Mouse (Mus musculus) hindbrain, postnatal 0 days (tissue): ENCODE measurements around the gene Il10rb. TPM values are rescaled to one million over a fixed set of nuclear protein-coding genes. Genes with fewer than 3 reads are reported as not detected.

Source experiments
- ATAC-seq: fragments of 200-750 bp; cut with Nextera tagmentation; 2 replicates; pipeline ENCODE4 v1.8.0; 2017; ENCODE audit warnings: mild to moderate bottlenecking, moderate TSS enrichment, moderate library complexity
- DNase-seq: peaks from one replicate; pipeline ENCODE4 v3.0.0-alpha.2; 2015; ENCODE audit warnings: low spot score
- H3K27ac ChIP-seq: fragments of 300-500 bp; sonication (generic); 2 replicates; pipeline ENCODE4 v1.5.1; 2014; ENCODE audit warnings: mild to moderate bottlenecking
- H3K27me3 ChIP-seq: fragments of 300-500 bp; sonication (generic); 2 replicates; pipeline ENCODE4 v1.6.1; 2014; ENCODE audit warnings: low read length, mixed read lengths; ENCODE audit not compliant: insufficient read depth
- H3K36me3 ChIP-seq: fragments of 300-500 bp; sonication (generic); 2 replicates; pipeline ENCODE4 v1.6.1; 2014; ENCODE audit warnings: low read length, mixed read lengths; ENCODE audit not compliant: insufficient read depth
- H3K4me1 ChIP-seq: fragments of 300-500 bp; sonication (generic); 2 replicates; pipeline ENCODE4 v1.6.1; 2014; ENCODE audit warnings: antibody characterized with exemption, low read length, mixed read lengths; ENCODE audit not compliant: insufficient read depth
- H3K4me2 ChIP-seq: fragments of 300-500 bp; sonication (generic); 2 replicates; pipeline ENCODE4 v1.6.1; 2014; ENCODE audit warnings: low read depth, mild to moderate bottlenecking, low read length, moderate library complexity, mixed read lengths
- H3K4me3 ChIP-seq: fragments of 300-500 bp; sonication (generic); 2 replicates; pipeline ENCODE4 v1.5.1; 2014; ENCODE audit warnings: low read length
- H3K9ac ChIP-seq: fragments of 300-500 bp; sonication (generic); replicated peaks from 2 replicates; pipeline ENCODE4 v1.6.1; 2014; ENCODE audit warnings: mild to moderate bottlenecking, low read length, moderate library complexity, mixed read lengths
- H3K9me3 ChIP-seq: fragments of 300-500 bp; sonication (generic); 2 replicates; pipeline ENCODE4 v1.6.1; 2016; ENCODE audit warnings: low read length, mixed read lengths
- CTCF ChIP-seq: IDR thresholded peaks from 2 replicates; pipeline ENCODE4 v1.5.1; 2016; ENCODE audit warnings: antibody characterized with exemption, control low read depth, low read depth
- WGBS: fragments of 180-500 bp; shearing (Covaris S2); extraction: QIAGEN DNeasy Blood & Tissue Kit; methylation state at CpG from one replicate; pipeline ENCODE4 v1.1.7; 2014; 5-methylcytosine and 5-hydroxymethylcytosine counted together
- polyA plus RNA-seq: library from polyadenylated mRNA; unstranded; fragments of >200 nt; fragmentation: Nextera tagmentation; extraction: Ambion mirVana; gene quantifications from 2 replicates; pipeline ENCODE4 v1.2.1, GENCODE M21; 2015
- total RNA-seq: library from RNA; depleted of rRNA; stranded (reverse); fragments of >200 nt; gene quantifications from 2 replicates; pipeline ENCODE4 v1.2.3, GENCODE M21; 2014

The Il10rb gene
- total and polyA plus RNA-seq, 2 experiments from 2014 or later = 7.1 to 14.8 TPM

- Histone ChIP-seq H3K27ac (no peak overlapping the region), H3K9ac (no peak overlapping the region), H3K36me3 (no peaks in the 10 kb centered on the region), H3K4me1 (no peaks in the 10 kb centered on the region), H3K4me2 (no peak overlapping the region), H3K9me3 (no peaks in the 10 kb centered on the region), H3K27me3 (no peaks in the 10 kb centered on the region), H3K4me3 (no peak overlapping the region)
- DNase-seq (no peak), ATAC-seq (no peak)
- 66% methylated on average over 21 of the region's 21 CpGs for WGBS
- TF ChIP-seq CTCF = no peak
These were observed 52.4 kb downstream of the Il10rb start for GRCm38 (mm10) chr16:91458301-91458746.

GRCm38 (mm10) chr16:91458976-91459375 lies 53.0 kb downstream of the Il10rb start:
- Histone ChIP-seq H3K9me3 (no peaks in the 10 kb centered on the region), H3K4me2 (no peak overlapping the region), H3K4me1 (0 out of 2 replicates have a peak, but pooled peaks cover 1% of the 10 kb centered on the region), H3K27ac (no peak overlapping the region), H3K36me3 (no peaks in the 10 kb centered on the region), H3K9ac (no peak overlapping the region), H3K4me3 (no peak overlapping the region), H3K27me3 (no peaks in the 10 kb centered on the region)
- DNase-seq (peak; percentile 70), ATAC-seq (no peak)
- 20% methylated on average over 5 of the region's 5 CpGs for WGBS
- no peak for TF ChIP-seq CTCF

- Histone ChIP-seq H3K9me3 (no peaks in the 10 kb centered on the region), H3K27ac (no peak overlapping the region), H3K4me1 (0 out of 2 replicates have a peak, but pooled peaks cover 5% of the 10 kb centered on the region), H3K27me3 (no peaks in the 10 kb centered on the region), H3K9ac (no peak overlapping the region), H3K36me3 (no peaks in the 10 kb centered on the region), H3K4me2 (no peak overlapping the region), H3K4me3 (no peak overlapping the region)
- ATAC-seq (no peak), DNase-seq (no peak)
- TF ChIP-seq CTCF = no peak
- 88% methylated on average over 3 of the region's 3 CpGs for WGBS
These were observed 53.4 kb downstream of the Il10rb start for GRCm38 (mm10) chr16:91459396-91459795.

GRCm38 (mm10) chr16:91459841-91460370 lies 53.9 kb downstream of the Il10rb start:
- no peak overlapping the region for H3K27ac ChIP-seq
- 73% methylated on average over 11 of the region's 11 CpGs for whole genome bisulfite sequencing
- peak; percentile 36 for TF ChIP-seq CTCF

GRCm38 (mm10) chr16:91461066-91461638 lies 55.2 kb downstream of the Il10rb start:
- Histone ChIP-seq H3K4me3 (no peak overlapping the region), H3K9me3 (no peaks in the 10 kb centered on the region), H3K27me3 (no peaks in the 10 kb centered on the region), H3K27ac (no peak overlapping the region), H3K4me2 (no peak overlapping the region), H3K4me1 (peaks cover 11% of the 10 kb centered on the region; the same call in 1 of the 2 replicates), H3K9ac (no peak overlapping the region), H3K36me3 (no peaks in the 10 kb centered on the region)
- ATAC-seq (no peak), DNase-seq (no peak)
- no peak for TF ChIP-seq CTCF
- 66% methylated on average over 11 of the region's 11 CpGs for WGBS

More at GRCm38 (mm10) chr16:91459841-91460370, 53.9 kb downstream of the Il10rb start:
- Histone ChIP-seq H3K9ac (no peak overlapping the region), H3K4me1 (0 out of 2 replicates have a peak, but pooled peaks cover 7% of the 10 kb centered on the region), H3K27me3 (no peaks in the 10 kb centered on the region), H3K9me3 (no peaks in the 10 kb centered on the region), H3K4me3 (no peak overlapping the region), H3K4me2 (no peak overlapping the region), H3K36me3 (no peaks in the 10 kb centered on the region)
- DNase-seq = no peak
- ATAC-seq = no peak

- no peak overlapping the region for H3K4me3 ChIP-seq
- 55% methylated on average over 9 of the region's 9 CpGs for WGBS
- H3K4me2 ChIP-seq = no peak overlapping the region
- ATAC-seq (no peak), DNase-seq (no peak)
- no peaks in the 10 kb centered on the region for H3K9me3 ChIP-seq
- peaks cover 17% of the 10 kb centered on the region; the same call in 1 of the 2 replicates for H3K4me1 ChIP-seq
- H3K27ac ChIP-seq = no peak overlapping the region
- no peak for TF ChIP-seq CTCF
- no peaks in the 10 kb centered on the region for H3K36me3 ChIP-seq
- H3K27me3 ChIP-seq = no peaks in the 10 kb centered on the region
- H3K9ac ChIP-seq = no peak overlapping the region
These were observed 55.8 kb downstream of the Il10rb start for GRCm38 (mm10) chr16:91461773-91462181.

- Histone ChIP-seq H3K27ac (no peak overlapping the region), H3K4me3 (no peak overlapping the region), H3K36me3 (no peaks in the 10 kb centered on the region), H3K9me3 (no peaks in the 10 kb centered on the region), H3K4me2 (no peak overlapping the region), H3K9ac (no peak overlapping the region), H3K27me3 (no peaks in the 10 kb centered on the region), H3K4me1 (peaks cover 17% of the 10 kb centered on the region; the same call in 1 of the 2 replicates)
- DNase-seq = no peak
- no peak for ATAC-seq
- 76% methylated on average over 3 of the region's 3 CpGs for WGBS
- TF ChIP-seq CTCF = no peak
These were observed 56.7 kb downstream of the Il10rb start for GRCm38 (mm10) chr16:91462644-91463043.
